Mouse (Mus musculus) adrenal gland, adult 18-20 months (tissue): ENCODE results near the gene Lct. TPM values are rescaled to one million over a fixed set of nuclear protein-coding genes. Genes with fewer than 3 reads are reported as not detected.
"Not testable (repeated sequence)": the region's sequence is repeated elsewhere in the genome, so short reads cannot be mapped to it uniquely, and the experiment has no call there.

Experiments
- DNase-seq, 2 experiments: peaks; one replicate each; pipeline ENCODE4 v3.0.0; 2021 to 2022; ENCODE audit warnings: low spot score in 2 of 2
- total RNA-seq, 2 experiments: library from RNA; stranded (reverse); gene quantifications; 1 replicate in 1 of 2; 2 replicates in 1 of 2; pipeline ENCODE4 v1.2.3; 2021

Lct gene
- total RNA-seq, 2 experiments from 2014 or later: not detected

- no peak for DNase-seq
Observed at GRCm38 (mm10) chr1:128295717-128296528, 32.2 kb downstream of the Lct start.

DNA sequence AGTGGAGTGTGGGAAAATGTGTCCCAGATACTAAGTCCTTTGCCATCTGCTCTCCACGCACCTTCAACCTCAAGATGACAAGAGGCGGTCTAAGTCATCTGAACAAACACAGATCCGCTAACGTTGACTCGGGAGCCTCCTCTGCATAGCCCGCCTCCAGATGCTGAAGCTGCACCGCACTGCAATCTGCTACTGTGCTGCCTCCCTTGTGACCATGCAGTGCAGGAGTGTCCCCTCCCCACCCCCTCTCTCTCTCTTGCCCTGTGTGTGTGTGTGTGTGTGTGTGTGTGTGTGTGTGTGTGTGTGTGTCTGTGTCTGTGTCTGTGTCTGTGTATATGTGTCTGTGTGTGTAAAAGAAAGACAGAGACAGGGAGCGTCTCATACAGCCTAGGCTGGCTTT, 32.8 kb downstream of the Lct start:
- DNase-seq: no peak

DNA sequence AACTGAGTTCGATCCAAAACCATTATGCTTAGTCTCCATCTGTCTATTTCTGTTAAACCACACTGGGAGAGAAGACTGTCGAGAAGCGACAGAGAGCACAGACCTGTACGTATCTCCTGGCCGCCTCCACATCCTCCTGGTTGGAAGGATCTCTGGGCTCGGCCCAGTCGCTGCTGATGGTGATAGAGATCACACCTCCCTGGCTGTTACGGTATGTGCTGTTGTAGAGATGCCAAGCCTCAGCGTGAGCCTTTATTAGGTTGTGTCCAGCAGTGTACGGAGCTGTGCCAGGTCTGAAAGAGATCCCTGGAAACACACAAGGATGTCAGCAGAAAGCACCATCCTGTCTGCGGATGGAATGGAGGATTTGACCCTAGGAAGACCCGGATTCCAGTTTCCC, 34.6 kb downstream of the Lct start:
- DNase-seq: no peak

- DNase-seq: no peak
Observed at GRCm38 (mm10) chr1:128290295-128290694, 37.8 kb downstream of the Lct start.

DNA sequence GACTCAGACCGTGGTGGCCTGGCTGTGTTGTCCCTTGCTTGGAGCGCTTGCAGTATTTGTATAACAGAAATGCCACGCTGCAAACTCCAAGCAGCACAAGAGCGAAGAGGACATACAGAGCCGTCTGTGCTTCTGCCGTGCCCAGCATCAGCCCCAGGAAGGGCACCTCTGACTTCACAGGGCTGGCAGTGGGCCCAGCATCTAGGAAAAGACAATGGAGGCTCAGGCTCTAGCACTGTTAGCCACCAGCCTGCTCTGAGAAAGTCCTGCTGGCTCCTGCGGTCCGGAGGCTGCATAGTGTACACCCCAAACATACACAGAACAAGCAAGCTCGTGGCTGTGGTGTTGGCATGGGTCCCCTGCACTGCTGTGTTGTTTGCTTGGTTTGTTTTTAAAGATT, 43.0 kb downstream of the Lct start:
- DNase-seq: no peak

DNA sequence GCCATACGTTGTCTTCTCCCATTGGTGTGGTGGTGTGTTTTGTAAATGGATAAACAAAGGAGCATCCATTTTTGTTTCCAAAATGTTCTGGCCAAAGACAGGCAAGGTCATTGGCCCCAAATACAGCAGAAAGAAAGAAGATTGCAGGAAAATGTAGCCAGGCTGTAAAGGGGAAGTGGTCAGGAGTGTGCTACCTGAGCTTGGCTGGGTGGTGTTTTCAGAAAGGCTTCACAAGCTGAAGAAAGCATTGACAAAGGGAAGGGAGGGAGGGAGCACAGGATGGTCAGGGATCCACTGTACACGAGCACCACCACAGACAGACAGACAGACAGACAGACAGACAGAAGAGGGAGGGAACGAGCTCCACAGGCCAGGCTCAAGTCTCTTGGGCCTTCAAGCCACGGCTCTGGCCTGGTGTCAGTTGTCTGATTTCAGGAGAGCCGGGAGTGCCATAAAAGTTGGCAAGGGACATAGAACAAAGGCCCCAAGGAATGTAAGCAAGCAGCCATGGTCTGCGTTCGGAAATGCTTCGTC, 43.9 kb downstream of the Lct start:
- DNase-seq: no peak

- no peak for DNase-seq
Observed at GRCm38 (mm10) chr1:128282924-128283323, 45.2 kb downstream of the Lct start.

DNA sequence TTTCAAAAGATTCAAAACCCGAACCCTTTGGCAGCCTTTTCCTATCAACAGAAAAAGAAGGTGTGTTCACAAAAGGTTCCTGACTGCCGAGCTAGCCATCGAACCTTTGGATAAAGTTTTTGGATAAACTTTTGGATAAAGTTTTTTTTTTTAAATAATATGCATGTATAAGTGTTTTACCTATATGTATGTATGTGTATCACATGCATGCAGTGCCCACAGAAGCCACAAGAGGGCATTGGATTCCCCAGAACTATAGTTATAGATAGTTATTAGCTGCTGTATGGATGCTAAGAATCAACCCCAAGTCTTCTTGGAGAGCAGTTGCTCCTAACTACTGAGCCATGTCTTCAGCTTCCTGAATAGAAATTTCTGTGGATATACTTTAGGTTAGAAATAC, 46.4 kb downstream of the Lct start:
- no peak for DNase-seq

DNA sequence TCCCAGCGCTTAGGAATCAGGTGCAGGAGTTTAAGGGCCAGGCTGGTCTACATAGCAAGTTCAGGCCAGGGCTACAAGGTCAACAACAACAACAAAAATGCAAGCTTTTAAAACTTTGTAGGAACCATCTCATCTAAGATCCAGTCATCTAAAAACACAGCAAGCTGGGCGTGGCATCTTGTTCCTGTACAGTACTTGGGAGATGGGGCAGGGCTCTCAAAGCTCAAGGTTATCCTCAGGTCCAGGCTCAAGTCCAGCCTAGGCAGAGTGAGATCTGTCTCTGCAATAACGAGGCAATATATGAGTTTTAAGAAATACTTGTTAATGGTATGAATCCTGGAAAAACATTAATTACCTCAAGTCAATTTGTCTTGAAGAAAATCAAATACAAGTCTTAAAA, 49.6 kb downstream of the Lct start:
- DNase-seq: no peak

DNA sequence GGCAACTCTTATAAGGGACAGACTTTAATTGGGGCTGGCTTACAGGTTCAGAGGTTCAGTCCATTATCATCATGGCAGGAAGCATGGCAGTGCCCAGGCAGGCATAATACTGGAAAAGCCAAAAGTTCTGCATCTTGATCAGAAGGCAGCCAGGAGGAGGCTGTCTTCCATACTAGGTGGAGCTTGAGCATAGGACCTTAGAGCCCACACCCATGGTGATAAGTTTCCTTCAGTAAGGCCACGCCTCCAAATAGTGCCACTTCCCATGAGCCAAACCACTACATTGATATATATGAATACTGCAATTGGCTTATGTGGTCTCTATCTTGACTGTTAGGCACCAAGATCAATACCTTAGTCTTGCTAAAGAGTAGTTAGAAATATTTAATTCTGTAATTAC, 52.2 kb downstream of the Lct start:
- no peak for DNase-seq

GRCm38 (mm10) chr1:128270731-128271130, 57.4 kb downstream of the Lct start:
- DNase-seq: no peak

- not testable (repeated sequence) for DNase-seq
Observed at GRCm38 (mm10) chr1:128267061-128267460, 61.1 kb downstream of the Lct start.

- DNase-seq: peak in 1 of 2 experiments; percentile 37
Observed at GRCm38 (mm10) chr1:128244727-128245355, 83.3 kb downstream of the Lct start.

DNA sequence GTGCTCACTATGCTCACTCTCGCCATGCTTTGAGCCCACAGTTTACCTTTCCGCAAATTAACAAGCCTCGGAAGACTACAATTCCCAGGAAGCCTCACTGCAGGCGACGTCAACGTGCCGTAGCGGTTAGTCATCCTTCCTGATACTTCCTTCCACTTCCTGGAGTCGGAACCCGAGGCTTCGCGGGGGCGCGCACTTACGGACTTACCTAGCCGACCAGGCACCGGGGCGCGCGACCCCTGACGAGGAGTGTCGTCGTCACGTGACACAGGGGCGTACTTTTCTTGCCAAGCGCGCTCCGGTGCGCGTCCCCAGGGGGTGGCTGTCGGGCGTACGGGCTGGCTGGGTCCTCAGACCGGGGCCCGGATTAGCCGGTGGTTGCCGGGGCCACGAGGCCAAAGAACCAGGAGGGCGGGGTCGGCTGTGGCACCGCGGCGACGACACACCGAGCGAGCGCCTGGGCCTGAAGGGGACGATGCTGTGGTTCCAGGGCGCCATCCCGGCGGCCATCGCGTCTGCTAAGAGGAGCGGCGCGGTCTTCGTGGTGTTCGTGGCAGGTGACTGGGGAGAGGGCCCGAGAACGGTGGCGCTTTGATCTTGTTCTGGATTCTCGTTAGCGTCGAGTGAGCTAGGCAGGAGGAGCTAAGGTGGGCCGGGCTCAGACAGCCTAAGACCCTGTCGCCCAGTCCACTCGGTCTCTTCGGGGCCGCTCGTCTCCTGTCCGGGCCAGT, 84.0 kb downstream of the Lct start:
- peak; percentile 90 to 93 for DNase-seq

GRCm38 (mm10) chr1:128243627-128243995, 84.5 kb downstream of the Lct start, which contains the start of gene Ubxn4:
TSS of gene Ubxn4 (plus strand) at chr1:128243964.
- DNase-seq: peak in 1 of 2 experiments; percentile 23

DNA sequence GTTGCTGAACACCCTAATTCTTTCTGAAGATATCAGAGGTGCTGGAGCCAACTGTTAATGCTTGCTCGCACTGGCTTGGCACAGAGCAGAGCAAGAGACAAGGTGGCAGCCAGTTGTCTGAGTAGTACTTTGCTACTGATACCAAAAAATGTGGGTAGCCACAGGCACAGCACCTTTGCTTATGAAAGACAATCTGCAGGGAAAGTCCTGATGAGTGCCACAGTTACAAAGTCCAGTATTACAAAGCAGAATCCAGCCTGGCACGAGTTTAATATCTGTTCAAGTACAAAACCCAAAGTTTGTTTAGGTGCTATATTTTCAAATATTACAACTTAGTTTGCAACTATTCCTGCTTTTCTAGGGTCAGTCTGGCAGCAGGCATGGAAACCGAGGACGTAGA, 92.9 kb downstream of the Lct start:
- DNase-seq: no peak

Other genes with a start within 250 kb of the Lct start
- gene Zranb3, start 225.3 kb downstream of the Lct start, total RNA-seq: 1 to 10 TPM; 3.7 to 4.6 TPM
- gene R3hdm1, start 225.0 kb downstream of the Lct start, total RNA-seq: 10 to 100 TPM; 61.4 to 68.2 TPM
- gene Ubxn4, start 84.4 kb downstream of the Lct start, total RNA-seq: 100 to 1,000 TPM in 1 of 2 experiments, 10 to 100 TPM in 1; 90.7 to 100 TPM
- 10 to 100 TPM in 1 of 2 experiments, 1 to 10 TPM in 1; 9.9 to 12.9 TPM for gene Mcm6, start 31.3 kb upstream of the Lct start, total RNA-seq
- gene Dars, start 89.0 kb upstream of the Lct start, total RNA-seq: 10 to 100 TPM; 66.6 to 78.3 TPM